Mouse (Mus musculus) embryonic facial prominence, embryonic 13.5 days (tissue): Measurements from ENCODE around the gene T. TPM values are rescaled to one million over a fixed set of nuclear protein-coding genes. Genes with fewer than 3 reads are reported as not detected.

Source experiments
- ATAC-seq: fragments of 200-750 bp; cut with Nextera tagmentation; 2 replicates; pipeline ENCODE4 v1.8.0; 2017; ENCODE audit warnings: low read depth; ENCODE audit not compliant: insufficient number of reproducible peaks, insufficient read depth, low FRiP score, low TSS enrichment
- H3K27ac ChIP-seq: fragments of 300-500 bp; sonication (generic); 2 replicates; pipeline ENCODE4 v1.5.1; 2015; ENCODE audit warnings: moderate library complexity, mild to moderate bottlenecking, inconsistent platforms
- H3K27me3 ChIP-seq: fragments of 300-500 bp; sonication (generic); 2 replicates; pipeline ENCODE4 v1.6.1; 2015; ENCODE audit warnings: mild to moderate bottlenecking, inconsistent platforms
- H3K36me3 ChIP-seq: fragments of 300-500 bp; sonication (generic); 2 replicates; pipeline ENCODE4 v1.6.1; 2015; ENCODE audit warnings: mild to moderate bottlenecking, inconsistent platforms
- H3K4me1 ChIP-seq: fragments of 300-500 bp; sonication (generic); 2 replicates; pipeline ENCODE4 v1.6.1; 2015; ENCODE audit warnings: inconsistent platforms
- H3K4me2 ChIP-seq: fragments of 300-500 bp; sonication (generic); 2 replicates; pipeline ENCODE4 v1.6.1; 2015; ENCODE audit warnings: moderate library complexity, mild to moderate bottlenecking, inconsistent platforms
- H3K4me3 ChIP-seq: fragments of 300-500 bp; sonication (generic); 2 replicates; pipeline ENCODE4 v1.5.1; 2015; ENCODE audit warnings: mild to moderate bottlenecking, inconsistent platforms
- H3K9ac ChIP-seq: fragments of 300-500 bp; sonication (generic); 2 replicates; pipeline ENCODE4 v1.6.1; 2015; ENCODE audit warnings: mild to moderate bottlenecking, inconsistent platforms
- H3K9me3 ChIP-seq: fragments of 300-500 bp; sonication (generic); 2 replicates; pipeline ENCODE4 v1.6.1; 2016; ENCODE audit warnings: inconsistent platforms
- WGBS: fragments of 180-500 bp; shearing (Covaris S2); methylation state at CpG from one replicate; pipeline ENCODE4 v1.1.7; 2015; ENCODE audit warnings: mixed read lengths; 5-methylcytosine and 5-hydroxymethylcytosine counted together
- polyA plus RNA-seq: library from polyadenylated mRNA; unstranded; fragments of >200 nt; fragmentation: Nextera tagmentation; extraction: Ambion mirVana; gene quantifications from 2 replicates; pipeline ENCODE4 v1.2.1, GENCODE M21; 2015

Gene T
- polyA plus RNA-seq, 1 experiment from 2014 or later = 1.0 TPM

DNA sequence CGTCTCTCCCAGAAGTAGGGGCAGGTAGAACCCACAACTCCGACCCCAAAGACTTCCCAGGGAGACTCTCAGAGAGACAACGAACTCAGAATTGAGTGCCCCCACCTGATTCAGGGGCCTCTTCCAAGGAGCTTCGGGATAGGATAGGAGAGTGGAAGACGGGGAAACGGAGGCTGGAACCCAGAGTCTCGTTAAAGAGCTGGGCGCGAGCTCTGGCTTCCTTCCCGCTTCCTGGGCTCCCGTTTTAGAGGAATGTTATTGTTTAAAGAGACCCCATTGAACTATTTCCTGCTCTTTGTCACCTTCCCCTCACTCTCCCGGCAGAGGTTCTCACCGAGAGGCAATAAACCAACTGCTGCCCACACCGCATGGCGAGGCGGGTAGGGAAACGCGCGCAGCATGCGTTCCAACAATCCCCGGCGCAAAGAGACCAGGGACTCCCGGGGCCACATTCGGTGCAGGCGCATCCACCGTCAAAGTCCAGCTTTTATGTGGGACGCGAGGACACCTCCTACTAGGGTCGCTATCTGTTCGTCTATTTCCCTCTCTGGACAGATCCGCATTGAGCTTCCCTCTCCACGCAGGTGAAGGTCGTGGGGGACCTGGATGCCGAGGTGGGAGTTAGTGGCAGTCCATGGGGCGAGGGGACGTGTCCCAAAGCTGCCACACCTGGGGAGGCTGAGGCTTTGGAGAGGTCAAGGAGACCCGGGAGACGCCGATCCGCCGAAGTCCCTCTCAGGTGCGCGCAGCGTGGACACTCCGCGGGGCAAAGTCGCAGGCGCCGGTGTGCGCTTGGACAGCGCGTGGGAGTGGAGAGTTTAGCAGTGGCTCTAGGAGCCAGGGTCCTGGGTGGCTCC is 874 bp upstream of the T start:
- Histone ChIP-seq H3K27ac (no peak overlapping the region), H3K4me3 (peak overlapping the region; percentile 21), H3K36me3 (no peaks in the 10 kb centered on the region), H3K9ac (no peak overlapping the region), H3K9me3 (no peaks in the 10 kb centered on the region), H3K4me1 (peaks cover 20% of the 10 kb centered on the region), H3K27me3 (peaks cover 100% of the 10 kb centered on the region), H3K4me2 (peak overlapping the region; percentile 44)
- no peak for ATAC-seq
- under 1% methylated on average over 52 of the region's 52 CpGs for WGBS

GRCm38 (mm10) chr17:8436184-8436583 is 2.0 kb downstream of the T start:
- Histone ChIP-seq H3K4me2 (no peak overlapping the region), H3K27me3 (peaks cover 100% of the 10 kb centered on the region), H3K27ac (no peak overlapping the region), H3K4me1 (peaks cover 20% of the 10 kb centered on the region), H3K9me3 (no peaks in the 10 kb centered on the region), H3K36me3 (no peaks in the 10 kb centered on the region), H3K9ac (no peak overlapping the region), H3K4me3 (no peak overlapping the region)
- WGBS = 21% methylated on average over 7 of the region's 7 CpGs
- ATAC-seq = no peak

DNA sequence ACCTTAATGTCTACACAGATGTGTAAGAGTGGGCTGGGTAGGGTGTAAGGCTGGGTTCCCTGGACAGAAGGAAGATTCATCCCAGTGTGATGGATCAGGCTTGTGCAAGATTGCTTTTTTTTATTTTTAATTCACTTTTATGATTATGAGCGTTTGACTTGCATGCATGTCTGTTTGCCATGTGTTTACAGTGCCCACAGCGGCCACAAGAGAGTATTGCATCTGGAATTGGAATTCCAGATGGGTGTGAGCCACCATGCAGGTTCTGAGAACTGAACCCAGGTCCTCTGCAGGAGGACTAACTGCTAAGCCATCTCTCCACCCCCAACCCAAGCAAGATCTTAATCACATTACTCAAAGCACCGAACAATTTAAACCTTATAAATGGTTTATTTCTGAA is 9.8 kb downstream of the T start:
- WGBS = 61% methylated on average over 3 of the region's 3 CpGs
- Histone ChIP-seq H3K4me2 (no peak overlapping the region), H3K27me3 (peaks cover 43% of the 10 kb centered on the region), H3K36me3 (no peaks in the 10 kb centered on the region), H3K9me3 (no peaks in the 10 kb centered on the region), H3K27ac (no peak overlapping the region), H3K4me3 (no peak overlapping the region), H3K4me1 (no peaks in the 10 kb centered on the region), H3K9ac (no peak overlapping the region)
- no peak for ATAC-seq

GRCm38 (mm10) chr17:8447676-8448192 is 13.5 kb downstream of the T start:
- 0 out of 2 replicates have a peak, but pooled peaks cover 14% of the 10 kb centered on the region for H3K27me3 ChIP-seq
- WGBS = 26% methylated on average over 9 of the region's 9 CpGs
- no peak overlapping the region for H3K4me3 ChIP-seq
- H3K9ac ChIP-seq = no peak overlapping the region
- no peak overlapping the region for H3K27ac ChIP-seq
- H3K9me3 ChIP-seq = no peaks in the 10 kb centered on the region
- H3K36me3 ChIP-seq = no peaks in the 10 kb centered on the region
- no peak for ATAC-seq
- H3K4me1 ChIP-seq = no peaks in the 10 kb centered on the region
- no peak overlapping the region for H3K4me2 ChIP-seq

DNA sequence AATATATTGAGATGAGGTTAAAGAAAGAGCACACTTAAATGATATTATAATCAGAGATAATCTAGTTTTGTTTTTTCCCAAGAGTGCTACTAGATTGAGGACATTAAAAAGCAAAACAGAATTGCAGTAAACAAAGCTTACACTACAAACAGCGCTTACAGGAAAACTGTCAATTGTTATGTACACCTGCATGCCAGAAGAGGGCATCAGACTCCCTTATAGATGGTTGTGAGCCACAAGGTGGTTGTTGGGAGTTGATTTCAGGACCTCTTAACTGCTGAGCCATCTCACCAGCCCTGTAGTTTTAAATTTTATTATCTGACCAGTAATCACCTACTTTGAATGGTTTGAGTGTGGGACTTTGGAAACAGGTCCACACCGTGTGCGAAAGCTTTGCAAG is 14.1 kb downstream of the T start:
- 72% methylated on average over 3 of the region's 3 CpGs for WGBS
- Histone ChIP-seq H3K27me3 (0 out of 2 replicates have a peak, but pooled peaks cover 8% of the 10 kb centered on the region), H3K4me3 (no peak overlapping the region), H3K36me3 (no peaks in the 10 kb centered on the region), H3K9me3 (no peaks in the 10 kb centered on the region), H3K27ac (no peak overlapping the region), H3K9ac (no peak overlapping the region), H3K4me1 (no peaks in the 10 kb centered on the region), H3K4me2 (no peak overlapping the region)
- no peak for ATAC-seq

GRCm38 (mm10) chr17:8455196-8455595 is 21.0 kb downstream of the T start:
- no peaks in the 10 kb centered on the region for H3K9me3 ChIP-seq
- H3K4me2 ChIP-seq = no peak overlapping the region
- H3K4me3 ChIP-seq = no peak overlapping the region
- no peaks in the 10 kb centered on the region for H3K4me1 ChIP-seq
- no peak overlapping the region for H3K9ac ChIP-seq
- H3K27ac ChIP-seq = no peak overlapping the region
- H3K36me3 ChIP-seq = no peaks in the 10 kb centered on the region
- ATAC-seq = no peak
- WGBS = 34% methylated on average over 6 of the region's 6 CpGs
- H3K27me3 ChIP-seq = 0 out of 2 replicates have a peak, but pooled peaks cover 3% of the 10 kb centered on the region

DNA sequence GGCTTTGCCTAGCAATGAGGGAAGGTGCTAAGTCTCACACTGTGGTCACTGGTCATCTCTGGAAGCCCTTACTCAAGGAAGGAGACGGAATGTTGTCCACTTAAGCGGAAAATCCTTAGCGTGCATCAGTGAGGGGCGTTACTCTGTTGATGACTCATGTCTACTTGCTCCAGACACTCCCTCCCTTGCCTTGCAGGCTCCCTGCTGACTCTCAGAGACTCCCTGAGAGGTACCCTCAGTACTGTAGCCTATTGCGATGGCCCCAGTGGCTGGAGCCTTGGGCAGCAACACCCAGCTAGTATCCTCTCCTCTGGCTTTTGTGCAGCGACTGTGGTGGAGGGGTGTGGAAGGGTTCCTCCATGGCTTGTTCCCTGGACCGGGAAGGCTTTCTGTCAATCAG is 21.4 kb downstream of the T start:
- H3K9me3 ChIP-seq = no peaks in the 10 kb centered on the region
- no peak overlapping the region for H3K4me2 ChIP-seq
- H3K9ac ChIP-seq = no peak overlapping the region
- WGBS = 71% methylated on average over 7 of the region's 7 CpGs
- H3K4me3 ChIP-seq = no peak overlapping the region
- no peaks in the 10 kb centered on the region for H3K27me3 ChIP-seq
- H3K4me1 ChIP-seq = no peaks in the 10 kb centered on the region
- no peaks in the 10 kb centered on the region for H3K36me3 ChIP-seq
- H3K27ac ChIP-seq = no peak overlapping the region
- no peak for ATAC-seq

GRCm38 (mm10) chr17:8456856-8457460 is 22.7 kb downstream of the T start:
- WGBS = 49% methylated on average over 9 of the region's 9 CpGs
- H3K9ac ChIP-seq = no peak overlapping the region
- H3K4me1 ChIP-seq = no peaks in the 10 kb centered on the region
- no peaks in the 10 kb centered on the region for H3K27me3 ChIP-seq
- no peak overlapping the region for H3K4me2 ChIP-seq
- no peak for ATAC-seq
- no peak overlapping the region for H3K27ac ChIP-seq
- no peaks in the 10 kb centered on the region for H3K9me3 ChIP-seq
- H3K4me3 ChIP-seq = no peak overlapping the region
- no peaks in the 10 kb centered on the region for H3K36me3 ChIP-seq

- H3K27ac ChIP-seq = no peak overlapping the region
Measured at GRCm38 (mm10) chr17:8461568-8461967, 27.3 kb downstream of the T start.

GRCm38 (mm10) chr17:8463482-8464128 is 29.4 kb downstream of the T start:
- Histone ChIP-seq H3K9me3 (no peaks in the 10 kb centered on the region), H3K4me1 (no peaks in the 10 kb centered on the region), H3K9ac (no peak overlapping the region), H3K36me3 (no peaks in the 10 kb centered on the region), H3K27me3 (peaks cover 26% of the 10 kb centered on the region), H3K27ac (no peak overlapping the region), H3K4me3 (no peak overlapping the region), H3K4me2 (no peak overlapping the region)
- WGBS = 26% methylated on average over 9 of the region's 9 CpGs
- ATAC-seq = no peak

More at GRCm38 (mm10) chr17:8461568-8461967, 27.3 kb downstream of the T start:
- Histone ChIP-seq H3K4me3 (no peak overlapping the region), H3K4me2 (no peak overlapping the region), H3K36me3 (no peaks in the 10 kb centered on the region), H3K9me3 (no peaks in the 10 kb centered on the region), H3K9ac (no peak overlapping the region), H3K4me1 (no peaks in the 10 kb centered on the region), H3K27me3 (peaks cover 11% of the 10 kb centered on the region)
- 3% methylated on average over 4 of the region's 4 CpGs for WGBS
- ATAC-seq = no peak

- Histone ChIP-seq H3K27ac (no peak overlapping the region), H3K4me3 (no peak overlapping the region), H3K9me3 (no peaks in the 10 kb centered on the region), H3K36me3 (no peaks in the 10 kb centered on the region), H3K4me1 (no peaks in the 10 kb centered on the region), H3K27me3 (peaks cover 46% of the 10 kb centered on the region), H3K9ac (no peak overlapping the region), H3K4me2 (no peak overlapping the region)
- 81% methylated on average over 3 of the region's 3 CpGs for WGBS
- no peak for ATAC-seq
Measured at GRCm38 (mm10) chr17:8467771-8468170, 33.5 kb downstream of the T start.
